In genomic region chr4:61808926-61809325, GRCm38 (mm10) we compare ENCODE assay signal across 19 mouse cellular contexts. TPM values are rescaled to one million over a fixed set of nuclear protein-coding genes. Genes with fewer than 3 reads are reported as not detected.
"Had no signal": no experiment of that assay in that cellular context is flagged by ENCODE, and none has a peak within 500 bp of the region (broad histone marks: within the 10 kb centered on the region; RNA-seq: fewer than 3 reads in every experiment).

No protein-coding gene starts in this region.

RNA-seq across cellular contexts. Expression of gene Mup5, which starts 26.1 kb away (rescaled TPM):
- total RNA-seq: megakaryocyte progenitor cell, adult 5-6 weeks; midbrain, postnatal 0 days; monocyte, adult 5-6 weeks; neutrophil, adult 5-6 weeks had no signal
- polyA plus RNA-seq: lung, adult 2 months; lung, embryonic 15.5 days; lung, postnatal 0 days; macrophage; midbrain, embryonic 11.5 days; midbrain, embryonic 13.5 days; midbrain, embryonic 15.5 days; midbrain, postnatal 0 days; neural tube, embryonic 12.5 days; neural tube, embryonic 14.5 days; spleen, adult 2 months; stomach, embryonic 15.5 days; stomach, postnatal 0 days; testis, adult 2 months; thymus, adult 2 months; urinary bladder, adult 2 months had no signal

RNA-seq across cellular contexts. Expression of gene Mup19, which starts 26.9 kb away (rescaled TPM):
- total RNA-seq: megakaryocyte progenitor cell, adult 5-6 weeks; midbrain, postnatal 0 days; monocyte, adult 5-6 weeks; neutrophil, adult 5-6 weeks had no signal
- polyA plus RNA-seq: lung, adult 2 months; lung, embryonic 15.5 days; lung, postnatal 0 days; macrophage; midbrain, embryonic 11.5 days; midbrain, embryonic 13.5 days; midbrain, embryonic 15.5 days; midbrain, postnatal 0 days; neural tube, embryonic 12.5 days; neural tube, embryonic 14.5 days; spleen, adult 2 months; stomach, embryonic 15.5 days; stomach, postnatal 0 days; testis, adult 2 months; thymus, adult 2 months; urinary bladder, adult 2 months had no signal
